Mouse (Mus musculus) kidney, adult 2 months (tissue): ENCODE data around the gene Il9.

Experiments
- CTCF ChIP-seq: fragments of 200-500 bp; conservative IDR thresholded peaks from 2 replicates; pipeline ENCODE4 v1.5.1; 2011; ENCODE audit warnings: low read depth, mild to moderate bottlenecking, control low read depth, low read length, moderate library complexity, mixed read lengths; ENCODE audit not compliant: insufficient read depth, insufficient read length
- POLR2A ChIP-seq: fragments of 200-500 bp; IDR thresholded peaks from one replicate; pipeline ENCODE4 v1.6.1; 2011; ENCODE audit warnings: low read depth, low read length, control low read depth

- no peak for TF ChIP-seq CTCF
- TF ChIP-seq POLR2A = no peak
Observed at GRCm38 (mm10) chr13:56444112-56444511, 37.9 kb downstream of the Il9 start.
